Mouse (Mus musculus) midbrain, embryonic 14.5 days (tissue): ENCODE measurements around the gene Fam204a. TPM values are rescaled to one million over a fixed set of nuclear protein-coding genes. Genes with fewer than 3 reads are reported as not detected.

Experiments used
- ATAC-seq: fragments of 200-750 bp; cut with Nextera tagmentation; 2 replicates; pipeline ENCODE4 v1.8.0; 2017; ENCODE audit warnings: moderate number of reproducible peaks, moderate library complexity; ENCODE audit not compliant: low FRiP score, low TSS enrichment
- DNase-seq: peaks from one replicate; pipeline ENCODE4 v3.0.0-alpha.2; 2015
- H3K27ac ChIP-seq: fragments of 300-500 bp; sonication (generic); replicated peaks from 2 replicates; pipeline ENCODE4 v1.5.1; 2014; ENCODE audit warnings: mild to moderate bottlenecking, low read depth, low read length, moderate library complexity
- H3K27me3 ChIP-seq: fragments of 300-500 bp; sonication (generic); 2 replicates; pipeline ENCODE4 v1.6.1; 2014; ENCODE audit warnings: low read length, control low read depth, mixed read lengths; ENCODE audit not compliant: control insufficient read depth, insufficient read depth
- H3K36me3 ChIP-seq: fragments of 300-500 bp; sonication (generic); 2 replicates; pipeline ENCODE4 v1.6.1; 2014; ENCODE audit warnings: low read length, control low read depth; ENCODE audit not compliant: control insufficient read depth, insufficient read depth
- H3K4me1 ChIP-seq: fragments of 300-500 bp; sonication (generic); 2 replicates; pipeline ENCODE4 v1.6.1; 2014; ENCODE audit warnings: mild to moderate bottlenecking, antibody characterized with exemption, low read length, control low read depth; ENCODE audit not compliant: control insufficient read depth, insufficient read depth
- H3K4me2 ChIP-seq: fragments of 300-500 bp; sonication (generic); 2 replicates; pipeline ENCODE4 v1.6.1; 2014; ENCODE audit warnings: mild to moderate bottlenecking, low read length, moderate library complexity
- H3K4me3 ChIP-seq: fragments of 300-500 bp; sonication (generic); replicated peaks from 2 replicates; pipeline ENCODE4 v1.5.1; 2014; ENCODE audit warnings: low read depth, low read length
- H3K9ac ChIP-seq: fragments of 300-500 bp; sonication (generic); replicated peaks from 2 replicates; pipeline ENCODE4 v1.6.1; 2014; ENCODE audit warnings: mild to moderate bottlenecking, low read length, moderate library complexity
- H3K9me3 ChIP-seq: fragments of 300-500 bp; sonication (generic); 2 replicates; pipeline ENCODE4 v1.6.1; 2016; ENCODE audit warnings: low read length, control low read depth, mixed read lengths; ENCODE audit not compliant: control insufficient read depth
- WGBS: fragments of 180-500 bp; shearing (Covaris S2); extraction: QIAGEN DNeasy Blood & Tissue Kit; methylation state at CpG from one replicate; pipeline ENCODE4 v1.1.7; 2014; 5-methylcytosine and 5-hydroxymethylcytosine counted together
- polyA plus RNA-seq: library from polyadenylated mRNA; unstranded; fragments of >200 nt; fragmentation: Nextera tagmentation; extraction: Ambion mirVana; gene quantifications from 2 replicates; pipeline ENCODE4 v1.2.1, GENCODE M21; 2014

The Fam204a gene
- polyA plus RNA-seq, 1 experiment from 2014 or later = 98.1 TPM

GRCm38 (mm10) chr19:60153096-60153495 is 73.4 kb downstream of the Fam204a start:
- DNase-seq (no peak), ATAC-seq (no peak)
- Histone ChIP-seq H3K9me3 (no peaks in the 10 kb centered on the region), H3K4me2 (no peak overlapping the region), H3K36me3 (no peaks in the 10 kb centered on the region), H3K4me1 (no peaks in the 10 kb centered on the region), H3K9ac (no peak overlapping the region), H3K4me3 (no peak overlapping the region), H3K27ac (no peak overlapping the region), H3K27me3 (peaks cover 30% of the 10 kb centered on the region)
- WGBS = 95% methylated on average over 1 of the region's 1 CpGs

GRCm38 (mm10) chr19:60150056-60150455 is 76.4 kb downstream of the Fam204a start:
- Histone ChIP-seq H3K9me3 (no peaks in the 10 kb centered on the region), H3K4me1 (peaks cover 6% of the 10 kb centered on the region; the same call in 1 of the 2 replicates), H3K4me3 (no peak overlapping the region), H3K36me3 (no peaks in the 10 kb centered on the region), H3K27ac (no peak overlapping the region), H3K27me3 (peaks cover 49% of the 10 kb centered on the region), H3K4me2 (no peak overlapping the region), H3K9ac (no peak overlapping the region)
- DNase-seq (no peak), ATAC-seq (no peak)
- 71% methylated on average over 3 of the region's 3 CpGs for WGBS

DNA sequence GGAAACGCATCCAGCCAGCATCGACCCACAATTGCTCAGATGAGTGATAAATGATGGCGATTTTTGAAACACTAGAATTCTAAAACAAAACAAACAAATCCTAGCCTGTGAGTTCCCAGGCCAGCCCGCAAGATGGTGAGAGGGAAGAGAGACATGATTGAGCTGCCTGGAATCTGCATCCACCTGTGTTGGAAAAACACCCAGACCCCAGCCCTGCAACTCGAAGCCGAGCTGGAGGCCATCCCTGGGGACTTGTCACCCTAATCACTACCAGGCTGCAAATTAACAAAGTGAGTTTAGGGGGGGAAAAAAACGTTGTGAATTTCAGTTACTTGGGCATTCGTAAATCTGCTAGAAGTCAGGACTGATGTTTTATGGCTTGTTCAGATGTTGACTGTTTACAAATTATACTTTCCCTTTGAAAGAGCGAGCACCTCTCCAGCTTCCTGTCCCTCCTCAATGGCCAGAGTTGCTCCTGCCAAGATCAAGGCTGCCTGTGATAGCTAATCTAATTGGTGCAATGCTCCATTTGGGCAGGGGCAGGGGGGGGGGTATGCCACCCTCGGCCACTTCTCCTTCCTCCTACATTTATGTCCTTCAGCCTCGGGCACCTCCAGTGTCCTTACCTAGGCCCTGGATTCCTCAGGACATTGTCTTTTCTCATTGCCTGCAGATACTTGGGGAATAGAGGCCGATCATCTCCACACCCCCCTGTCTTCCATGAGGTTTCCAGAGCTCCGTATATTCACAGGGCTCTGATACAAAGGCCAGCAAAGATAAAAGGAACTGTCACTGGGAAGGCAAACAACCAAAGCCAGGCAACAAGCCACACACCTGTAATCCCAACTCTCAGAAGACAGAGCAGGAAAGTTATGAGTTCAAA is 77.2 kb downstream of the Fam204a start:
- Histone ChIP-seq H3K4me1 (peaks cover 6% of the 10 kb centered on the region; the same call in 1 of the 2 replicates), H3K4me2 (no peak overlapping the region), H3K9me3 (no peaks in the 10 kb centered on the region), H3K27ac (no peak overlapping the region), H3K36me3 (no peaks in the 10 kb centered on the region), H3K4me3 (no peak overlapping the region), H3K27me3 (peaks cover 53% of the 10 kb centered on the region), H3K9ac (no peak overlapping the region)
- ATAC-seq (no peak), DNase-seq (no peak)
- WGBS = 40% methylated on average over 13 of the region's 13 CpGs

Other genes with a start within 250 kb of the Fam204a start
- gene Prlhr, start 241.6 kb upstream of the Fam204a start, polyA plus RNA-seq = 0.32 and 0.36 TPM in 2 replicates